Mouse (Mus musculus) MEL (cell line): ENCODE data around the gene Zfp422. TPM values are rescaled to one million over a fixed set of nuclear protein-coding genes. Genes with fewer than 3 reads are reported as not detected.

Source experiments
- DNase-seq: peaks from one replicate; pipeline ENCODE4 v3.0.0; 2011; ENCODE audit warnings: low read depth, low spot score
- H3K27ac ChIP-seq: 2 replicates; pipeline ENCODE4 v1.5.1; 2012; ENCODE audit warnings: low read depth, mild to moderate bottlenecking, control low read depth, low read length, moderate library complexity; ENCODE audit not compliant: control insufficient read depth
- H3K27me3 ChIP-seq, 2 experiments: fragments of 150-350 bp in 1 of 2; sonication (generic) in 1 of 2; 2 replicates each; pipeline ENCODE4 v1.6.1; 2012; ENCODE audit warnings: low read length in 2 of 2, mild to moderate bottlenecking in 2 of 2, improper control_type of control experiment in 1 of 2, moderate library complexity in 1 of 2; ENCODE audit not compliant: insufficient read depth in 2 of 2, control insufficient read depth in 1 of 2
- H3K36me3 ChIP-seq, 2 experiments: 2 replicates each; pipeline ENCODE4 v1.6.1; 2012 to 2014; ENCODE audit warnings: low read length in 2 of 2, improper control_type of control experiment in 1 of 2, inconsistent platforms in 1 of 2, mild to moderate bottlenecking in 1 of 2; ENCODE audit not compliant: insufficient read depth in 2 of 2, control insufficient read depth in 1 of 2
- H3K4me1 ChIP-seq, 2 experiments: fragments of 150-350 bp in 1 of 2; sonication (generic) in 1 of 2; 2 replicates each; pipeline ENCODE4 v1.6.1; 2012; ENCODE audit warnings: low read length in 2 of 2, improper control_type of control experiment in 1 of 2, mild to moderate bottlenecking in 1 of 2; ENCODE audit not compliant: insufficient read depth in 2 of 2, control insufficient read depth in 1 of 2
- H3K4me3 ChIP-seq, 2 experiments: fragments of 150-350 bp in 1 of 2; sonication (generic) in 1 of 2; 2 replicates each; pipeline ENCODE4 v1.5.1; 2012; ENCODE audit warnings: low read depth in 2 of 2, low read length in 2 of 2, mild to moderate bottlenecking in 2 of 2, moderate library complexity in 2 of 2, control low read depth in 1 of 2, improper control_type of control experiment in 1 of 2; ENCODE audit not compliant: control insufficient read depth in 1 of 2, insufficient read depth in 1 of 2
- H3K79me2 ChIP-seq: 2 replicates; pipeline ENCODE4 v1.6.1; 2012; ENCODE audit warnings: mild to moderate bottlenecking, low read length, moderate library complexity; ENCODE audit not compliant: control insufficient read depth, poor library complexity, insufficient read depth
- H3K9ac ChIP-seq: 2 replicates; pipeline ENCODE4 v1.6.1; 2012; ENCODE audit warnings: low read depth, mild to moderate bottlenecking, control low read depth, low read length, moderate library complexity; ENCODE audit not compliant: control insufficient read depth, poor library complexity, severe bottlenecking
- H3K9me3 ChIP-seq: fragments of 150-350 bp; sonication (generic); replicated peaks from 2 replicates; pipeline ENCODE4 v1.6.1; 2012; ENCODE audit warnings: mild to moderate bottlenecking, low read length, improper control_type of control experiment, moderate library complexity; ENCODE audit not compliant: insufficient read depth
- CHD1 ChIP-seq: IDR thresholded peaks from 2 replicates; pipeline ENCODE4 v1.6.1; 2012; ENCODE audit warnings: low read depth, mild to moderate bottlenecking, inconsistent platforms, low read length, improper control_type of control experiment
- CHD2 ChIP-seq: IDR thresholded peaks from 2 replicates; pipeline ENCODE4 v1.6.1; 2011; ENCODE audit warnings: low read length, improper control_type of control experiment
- E2F4 ChIP-seq: IDR thresholded peaks from 2 replicates; pipeline ENCODE4 v1.6.1; 2011; ENCODE audit warnings: low read depth, low read length, improper control_type of control experiment, borderline replicate concordance
- GATA1 ChIP-seq: IDR thresholded peaks from 2 replicates; pipeline ENCODE4 v1.6.1; 2011; ENCODE audit warnings: low read depth, low read length, improper control_type of control experiment
- MYB ChIP-seq: IDR thresholded peaks from 2 replicates; pipeline ENCODE4 v1.6.1; 2011; ENCODE audit warnings: mild to moderate bottlenecking, low read depth, low read length, improper control_type of control experiment
- MYC ChIP-seq: IDR thresholded peaks from 2 replicates; pipeline ENCODE4 v1.6.1; 2011; ENCODE audit warnings: low read depth, mild to moderate bottlenecking, low read length, improper control_type of control experiment, moderate library complexity
- NELFE ChIP-seq: IDR thresholded peaks from 2 replicates; pipeline ENCODE4 v1.6.1; 2011; ENCODE audit warnings: low read depth, low read length, improper control_type of control experiment
- POLR2A ChIP-seq, 2 experiments: IDR thresholded peaks; 2 replicates each; pipeline ENCODE4 v1.6.1; 2011 to 2012; ENCODE audit warnings: low read length in 2 of 2, mild to moderate bottlenecking in 2 of 2, control low read depth in 1 of 2, improper control_type of control experiment in 1 of 2, low read depth in 1 of 2, moderate library complexity in 1 of 2; ENCODE audit not compliant: control insufficient read depth in 1 of 2, insufficient read depth in 1 of 2, poor library complexity in 1 of 2
- POLR2AphosphoS5 ChIP-seq: IDR thresholded peaks from 2 replicates; pipeline ENCODE4 v1.6.1; 2012; ENCODE audit warnings: low read depth, borderline replicate concordance, mild to moderate bottlenecking, inconsistent platforms, low read length, moderate library complexity, mixed read lengths
- RAD21 ChIP-seq: IDR thresholded peaks from 2 replicates; pipeline ENCODE4 v1.6.1; 2011; ENCODE audit warnings: mild to moderate bottlenecking, low read depth, low read length, improper control_type of control experiment
- RCOR1 ChIP-seq: IDR thresholded peaks from 2 replicates; pipeline ENCODE4 v1.6.1; 2012; ENCODE audit warnings: low read depth, mild to moderate bottlenecking, inconsistent platforms, low read length, improper control_type of control experiment
- SIN3A ChIP-seq: IDR thresholded peaks from 2 replicates; pipeline ENCODE4 v1.6.1; 2012; ENCODE audit warnings: low read length, improper control_type of control experiment, inconsistent platforms
- USF1 ChIP-seq: IDR thresholded peaks from 2 replicates; pipeline ENCODE4 v1.6.1; 2014; ENCODE audit warnings: low read depth, mild to moderate bottlenecking, inconsistent platforms, low read length, improper control_type of control experiment, moderate library complexity
- ZC3H11A ChIP-seq: IDR thresholded peaks from 2 replicates; pipeline ENCODE4 v1.6.1; 2012; ENCODE audit warnings: low read depth, mild to moderate bottlenecking, inconsistent platforms, low read length, improper control_type of control experiment
- ZMIZ1 ChIP-seq: IDR thresholded peaks from 2 replicates; pipeline ENCODE4 v1.6.1; 2012; ENCODE audit warnings: low read depth, mild to moderate bottlenecking, inconsistent platforms, low read length, improper control_type of control experiment, moderate library complexity
- polyA plus RNA-seq, 2 experiments: library from polyadenylated mRNA; stranded (reverse) in 1 of 2; unstranded in 1 of 2; fragments of >175 nt in 1 of 2; fragments of >200 nt in 1 of 2; gene quantifications; 2 replicates each; pipeline versions ENCODE4 v1.2.1 to v1.2.4; 2012; ENCODE audit warnings: low replicate concordance in 2 of 2, low read depth in 1 of 2; ENCODE audit not compliant: insufficient read length in 2 of 2, insufficient read depth in 1 of 2, missing spikeins in 1 of 2
- total RNA-seq: library from RNA; depleted of rRNA; stranded (reverse); fragments of 300-350 nt; gene quantifications from 2 replicates; pipeline ENCODE4 v1.2.3, GENCODE M21; 2012

Gene Zfp422
- total and polyA plus RNA-seq, 3 experiments = 0.32 TPM; not detected in 2

DNA sequence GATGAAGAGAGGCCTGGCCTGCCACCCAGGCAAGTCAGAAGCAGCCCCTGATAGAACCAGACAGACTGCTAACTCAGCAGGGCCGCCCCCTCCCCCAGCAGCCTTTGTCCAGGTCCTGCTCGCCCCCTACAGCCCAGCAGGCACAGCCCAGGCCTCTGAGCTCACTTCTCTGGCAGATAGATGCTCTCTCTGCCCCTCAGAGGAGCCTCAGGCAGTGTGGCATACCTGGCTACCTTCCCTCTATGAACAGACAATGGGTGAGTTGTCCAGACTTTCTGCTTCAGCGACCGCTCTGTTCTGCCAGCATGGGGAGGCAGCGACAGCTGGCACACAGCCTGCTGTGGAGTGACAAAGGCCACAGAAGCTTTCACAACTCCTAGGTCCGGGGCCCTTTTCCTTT lies 41.3 kb upstream of the Zfp422 start:
- no peak overlapping the region for H3K27ac ChIP-seq
- no peaks in the 10 kb centered on the region for H3K4me1 ChIP-seq
- no peak overlapping the region for H3K9ac ChIP-seq
- no peak for DNase-seq
- no peak overlapping the region for H3K4me3 ChIP-seq
- no peaks in the 10 kb centered on the region for H3K9me3 ChIP-seq
- no peaks in the 10 kb centered on the region for H3K27me3 ChIP-seq
- H3K36me3 ChIP-seq = no peaks in the 10 kb centered on the region
- H3K79me2 ChIP-seq = no peaks in the 10 kb centered on the region
- TF ChIP-seq E2F4 (no peak), MYC (no peak), POLR2AphosphoS5 (no peak), SIN3A (no peak), ZC3H11A (no peak), CHD2 (no peak), POLR2A (IDR thresholded peaks at IDR 0.05; ENCODE audit: control insufficient read depth in 1 of 2, insufficient read depth in 1 of 2, low read depth in 1 of 2, low read length in 2 of 2, poor library complexity in 1 of 2) (no peak), RCOR1 (no peak), USF1 (no peak), MYB (no peak)
- TF ChIP-seq, all 39 proteins: peak for 0

DNA sequence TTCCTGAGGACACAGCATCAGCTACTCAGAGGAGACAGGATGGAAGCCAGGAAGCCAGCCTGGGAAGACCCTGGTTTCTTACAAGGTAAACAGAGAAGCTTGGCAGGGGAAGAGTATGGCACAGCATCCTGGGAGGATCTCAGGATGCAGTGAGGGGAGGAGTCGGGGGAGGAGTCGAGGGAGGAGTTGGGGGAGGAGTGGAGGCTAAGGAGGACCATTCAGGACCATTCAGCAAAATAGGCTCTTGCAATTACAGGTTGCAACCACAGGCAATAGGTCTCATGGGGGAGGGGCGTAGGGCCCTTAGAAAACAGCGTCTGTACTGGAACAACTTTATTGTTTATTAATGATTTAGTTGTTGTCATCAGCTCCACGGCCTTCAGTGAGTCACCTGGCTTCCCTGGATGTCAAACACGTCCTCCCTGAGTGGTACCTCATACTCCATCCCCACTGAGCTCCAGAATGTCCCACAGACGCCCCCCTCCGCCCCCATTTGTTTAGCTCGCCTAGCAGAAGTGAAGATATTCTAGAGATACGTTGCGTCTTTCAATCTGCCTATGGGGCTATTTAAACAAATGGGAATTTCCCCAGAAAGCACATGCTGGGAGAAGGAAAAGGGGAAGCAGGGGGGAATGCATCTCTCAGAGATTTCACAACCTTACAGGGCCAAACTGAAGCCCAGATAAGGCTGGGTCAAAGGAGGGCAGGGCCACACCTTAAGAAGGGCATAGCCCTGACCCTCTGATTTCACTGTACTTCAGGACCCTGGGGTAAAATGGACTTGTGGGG lies 40.1 kb upstream of the Zfp422 start:
- no peak overlapping the region for H3K4me3 ChIP-seq
- no peak overlapping the region for H3K27ac ChIP-seq
- no peaks in the 10 kb centered on the region for H3K9me3 ChIP-seq
- H3K36me3 ChIP-seq = no peaks in the 10 kb centered on the region
- no peaks in the 10 kb centered on the region for H3K27me3 ChIP-seq
- no peak for DNase-seq
- no peaks in the 10 kb centered on the region for H3K79me2 ChIP-seq
- no peak overlapping the region for H3K9ac ChIP-seq
- no peak for TF ChIP-seq ZMIZ1
- no peak for TF ChIP-seq GATA1
- H3K4me1 ChIP-seq = no peaks in the 10 kb centered on the region

DNA sequence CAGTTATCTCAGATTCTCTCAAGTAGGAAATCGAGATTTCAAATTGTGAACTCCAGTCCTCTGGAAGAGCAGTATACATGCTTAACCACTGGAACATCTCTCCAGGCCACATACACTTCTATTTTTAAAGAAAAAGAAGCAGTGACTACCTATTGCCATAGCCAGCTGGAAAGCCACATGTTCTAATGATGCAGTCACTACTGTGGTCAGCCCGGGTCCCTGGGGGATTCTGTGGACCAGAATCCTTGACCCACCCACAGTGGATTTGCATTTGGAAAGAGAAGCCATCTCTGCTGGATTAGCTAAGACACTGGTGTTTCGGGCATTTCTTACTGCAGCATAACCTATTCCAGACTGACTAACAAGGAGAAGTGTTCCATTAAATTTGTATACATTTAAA lies 38.6 kb upstream of the Zfp422 start:
- H3K9me3 ChIP-seq = no peaks in the 10 kb centered on the region
- no peaks in the 10 kb centered on the region for H3K4me1 ChIP-seq
- no peaks in the 10 kb centered on the region for H3K36me3 ChIP-seq
- H3K4me3 ChIP-seq = no peak overlapping the region
- H3K27me3 ChIP-seq = no peaks in the 10 kb centered on the region
- TF ChIP-seq NELFE (no peak), CHD1 (no peak), RAD21 (no peak), ZMIZ1 (no peak)
- TF ChIP-seq, all 39 proteins: peak for 0
- Histone ChIP-seq H3K27ac (no peak overlapping the region), H3K79me2 (no peaks in the 10 kb centered on the region), H3K9ac (no peak overlapping the region)
- no peak for DNase-seq
